Mouse (Mus musculus) neutrophil, adult 5-6 weeks (primary cell): Measurements from ENCODE around the gene Tuba1c. TPM values are rescaled to one million over a fixed set of nuclear protein-coding genes. Genes with fewer than 3 reads are reported as not detected.
A peak's percentile ranks its signal among the peaks of the same experiment; 100 is the strongest.

Source experiments
- ATAC-seq: fragments of 151-379, 151-347 bp; 2 replicates; pipeline ENCODE4 v1.8.0; 2017; ENCODE audit warnings: mild to moderate bottlenecking, moderate TSS enrichment; ENCODE audit not compliant: insufficient number of reproducible peaks, poor library complexity, low FRiP score, severe bottlenecking; ENCODE audit errors: extremely low read depth
- total RNA-seq: library from RNA; stranded (forward); fragments of 200-1000 nt; gene quantifications from 2 replicates; pipeline ENCODE4 v1.2.3, GENCODE M21; 2017

Tuba1c gene
- total RNA-seq, result 42.7 and 43.3 TPM in 2 replicates

DNA sequence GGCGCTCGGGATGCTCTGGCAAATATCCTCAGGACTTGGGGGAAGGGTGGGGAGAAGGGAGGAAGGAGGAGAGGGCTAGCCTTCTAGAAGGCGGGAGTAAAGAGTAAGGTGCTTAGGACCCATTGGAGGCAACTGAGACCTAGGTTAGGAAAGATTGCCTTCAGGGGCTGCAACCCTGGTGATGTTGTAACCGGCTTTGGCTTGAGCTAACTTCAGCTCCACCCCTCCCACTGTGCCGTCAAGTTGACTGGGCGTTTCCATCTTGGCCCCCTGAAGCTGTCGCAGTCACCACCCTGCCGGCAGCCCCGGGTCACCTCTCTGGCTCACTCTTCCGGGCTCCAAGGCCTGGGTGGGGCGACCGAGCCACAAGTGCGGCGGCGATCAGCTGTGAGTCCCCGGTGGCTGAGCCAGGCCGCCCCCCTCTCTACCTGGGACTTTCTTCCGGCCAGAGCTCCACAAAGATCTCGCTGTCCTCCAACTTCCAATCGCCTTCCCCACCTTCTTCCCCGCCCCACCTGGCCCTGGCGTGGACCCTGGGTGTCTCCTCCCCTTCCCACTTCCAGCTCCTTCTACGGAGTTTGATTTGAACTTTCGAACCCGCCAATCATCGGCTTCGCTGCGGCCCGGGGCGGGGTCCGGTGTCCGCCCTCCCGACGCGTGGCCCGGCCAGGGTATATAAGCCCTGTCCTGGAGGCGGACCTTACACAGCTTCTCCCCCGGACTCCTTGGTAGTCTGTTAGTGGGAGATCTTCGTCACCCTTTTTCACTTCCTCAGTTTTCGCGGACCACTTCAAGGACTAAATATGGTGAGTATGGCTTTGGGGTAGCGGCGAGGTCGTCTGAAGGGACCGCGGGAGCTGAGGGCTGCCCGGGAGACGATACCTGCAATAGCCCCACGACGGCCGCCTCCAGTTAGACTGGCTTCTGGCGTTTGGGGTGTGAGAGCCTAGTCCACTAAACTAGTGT lies at the start of gene Tuba1c:
Tuba1c (plus strand) TSS at position 273 of the 966 bp plus-strand sequence.
- ATAC-seq, result peak; percentile 70

GRCm38 (mm10) chr15:98980012-98980614 lies 49.6 kb upstream of the Tuba1c start:
- no peak for ATAC-seq

DNA sequence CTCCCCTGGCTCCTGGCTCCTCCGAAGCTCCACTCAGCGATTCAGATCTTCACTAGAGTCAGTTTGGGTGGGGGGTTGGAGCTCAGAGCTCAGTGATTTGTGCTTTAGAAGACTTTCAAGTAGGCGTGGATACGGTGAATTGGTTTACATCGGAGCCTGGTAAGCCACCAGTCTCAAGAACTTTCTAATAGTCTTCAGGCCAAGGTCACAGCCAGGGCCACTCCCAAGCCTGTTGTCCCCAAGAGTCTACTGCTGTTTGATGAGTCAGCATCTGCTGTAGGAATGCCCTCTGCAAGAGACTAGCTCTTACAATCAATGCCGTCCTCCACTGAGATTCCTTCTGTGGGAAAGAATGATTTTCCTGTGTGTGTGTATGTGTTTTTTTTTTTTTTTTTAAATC lies 47.6 kb upstream of the Tuba1c start:
- ATAC-seq, result no peak

- no peak for ATAC-seq
Observed at GRCm38 (mm10) chr15:98983431-98984081, 46.1 kb upstream of the Tuba1c start.

- no peak for ATAC-seq
Observed at GRCm38 (mm10) chr15:98984681-98985080, 45.0 kb upstream of the Tuba1c start.

DNA sequence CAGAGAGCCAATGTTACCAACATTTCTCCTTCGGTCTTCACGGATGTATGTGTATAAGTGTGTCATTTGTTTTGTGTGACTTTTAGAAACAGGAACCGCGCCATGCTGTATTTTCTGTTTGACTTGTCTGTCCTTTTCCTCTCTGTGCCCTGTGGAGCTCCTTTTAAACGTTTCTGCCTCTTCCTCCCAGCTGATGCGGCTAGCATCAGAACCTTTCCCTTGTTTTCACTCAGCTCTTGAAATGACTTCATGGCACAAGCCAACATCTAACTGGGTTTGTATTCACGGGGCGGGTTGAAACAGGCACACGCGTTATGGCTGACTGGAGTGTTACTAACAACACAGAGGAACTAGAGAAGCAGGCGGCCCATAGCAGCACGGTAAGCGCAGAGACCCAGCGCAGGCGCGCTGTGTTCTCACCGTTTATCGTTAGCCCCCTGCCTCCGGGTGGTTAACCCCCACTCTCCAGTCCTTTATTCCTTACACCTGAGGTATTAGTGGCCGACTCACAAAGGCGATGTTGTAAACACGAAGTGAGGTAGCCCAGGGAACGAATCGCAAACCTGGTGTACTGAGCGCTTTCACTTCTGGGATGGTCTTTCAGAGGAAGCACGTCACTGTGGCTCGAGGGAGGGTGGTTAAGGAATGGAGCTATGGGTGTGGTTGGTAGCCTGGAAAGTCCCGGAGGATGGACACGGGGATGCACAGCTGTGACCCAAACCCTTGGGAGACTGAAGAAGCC lies 44.3 kb upstream of the Tuba1c start:
- ATAC-seq, result peak; percentile 81

DNA sequence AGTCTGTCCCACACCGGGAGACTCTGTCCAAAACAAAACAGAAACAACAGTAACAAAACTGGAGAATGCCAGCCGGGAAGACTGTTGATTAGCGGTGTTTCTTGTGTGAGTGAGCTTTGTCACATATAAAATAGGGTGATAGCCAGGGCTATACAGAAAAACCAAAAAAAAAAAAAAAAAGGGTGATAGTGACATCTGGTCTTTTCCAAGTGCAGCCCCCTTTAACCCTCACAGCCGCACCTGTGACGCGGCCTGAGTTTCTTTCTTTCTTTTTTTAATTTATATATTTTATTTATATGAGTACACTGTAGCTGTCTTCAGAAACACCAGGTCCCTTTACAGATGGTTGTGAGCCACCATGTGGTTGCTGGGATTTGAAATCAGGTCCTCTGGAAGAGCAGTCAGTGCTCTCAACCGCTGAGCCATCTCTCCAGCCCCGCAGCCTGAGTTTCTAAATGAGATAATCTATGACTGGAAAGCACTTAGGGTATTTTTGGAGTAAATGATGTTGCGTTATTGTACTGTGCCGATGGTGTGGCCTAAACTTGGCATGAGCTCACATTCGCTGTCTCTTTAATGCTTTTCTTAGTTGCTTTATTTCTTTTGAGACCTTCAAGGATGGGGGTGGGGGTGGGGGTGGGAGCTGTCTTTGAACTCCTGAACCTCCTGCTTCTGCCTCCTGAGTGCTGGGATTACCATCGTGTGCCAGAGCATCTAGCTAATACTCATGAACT lies 43.5 kb upstream of the Tuba1c start:
- no peak for ATAC-seq

DNA sequence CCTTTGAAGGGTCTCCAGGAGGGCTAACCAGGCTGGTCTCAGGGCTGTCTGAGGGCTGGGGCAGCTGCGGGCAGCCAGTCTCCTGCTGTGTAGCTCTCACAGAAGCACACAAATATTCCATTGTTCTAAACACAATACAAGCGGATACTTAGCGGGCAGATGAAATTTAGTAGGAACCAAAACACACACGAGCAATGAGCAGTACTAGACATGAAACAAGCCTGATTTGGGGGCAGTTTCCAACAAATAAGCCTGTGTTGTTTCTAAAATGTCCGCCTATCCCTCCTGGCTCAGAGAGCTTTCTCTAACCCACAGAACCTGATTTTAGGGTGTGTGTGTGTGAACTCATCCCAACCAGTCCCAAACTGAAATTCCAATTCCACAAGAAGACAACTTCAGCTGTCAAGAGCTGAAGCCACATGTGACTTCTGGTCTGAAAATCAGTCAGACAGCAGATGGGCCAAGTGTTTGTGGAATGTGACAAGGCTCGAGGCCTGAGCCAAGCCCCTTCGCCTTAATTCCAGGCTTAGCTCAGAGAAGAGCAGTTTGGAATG lies 42.5 kb upstream of the Tuba1c start:
- ATAC-seq, result no peak

DNA sequence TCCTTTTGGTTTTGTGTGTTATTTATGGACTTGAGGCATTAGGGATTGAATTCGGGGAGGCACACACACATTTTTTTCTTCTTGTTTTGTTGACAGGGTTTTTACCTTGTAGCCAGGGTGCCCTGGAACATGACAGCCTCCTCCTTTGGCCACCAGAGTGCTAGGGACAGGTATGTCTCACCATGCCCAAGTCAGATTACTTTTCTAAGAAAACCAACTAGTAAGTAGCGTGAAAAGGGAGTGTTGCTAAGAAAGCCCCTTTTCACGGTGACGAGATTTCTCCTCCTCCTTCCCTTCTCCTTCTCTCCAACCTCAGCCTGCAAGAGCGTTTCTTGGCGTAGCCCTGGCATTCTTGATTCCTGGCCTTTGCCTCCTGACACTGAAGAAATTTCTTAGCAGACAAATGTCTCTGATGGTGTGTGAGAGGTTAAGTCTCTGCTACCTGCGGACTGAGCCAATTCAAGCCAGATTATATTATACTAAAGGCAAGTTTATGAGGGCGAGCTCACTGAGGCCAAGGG lies 42.0 kb upstream of the Tuba1c start:
- ATAC-seq, result no peak

DNA sequence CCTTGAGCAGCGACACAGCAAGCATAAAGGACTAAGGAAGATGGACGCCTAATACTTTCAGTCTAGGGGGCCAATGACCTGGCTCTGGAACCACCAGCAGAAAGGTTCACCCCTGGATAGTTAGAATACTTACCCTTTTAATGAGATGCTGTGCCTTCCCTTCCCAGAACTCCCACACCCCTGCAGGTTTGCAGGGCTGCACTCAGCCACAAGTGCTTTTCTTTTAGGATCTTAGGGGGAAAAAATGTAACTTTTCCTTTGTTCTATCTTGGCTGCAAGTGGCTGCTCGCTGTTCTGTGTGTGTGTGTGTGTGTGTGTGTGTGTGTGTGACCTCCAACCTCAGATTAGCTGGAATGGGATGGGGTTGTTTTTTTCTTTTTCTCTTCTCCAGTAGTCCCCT lies 40.9 kb upstream of the Tuba1c start:
- no peak for ATAC-seq

- no peak for ATAC-seq
Observed at GRCm38 (mm10) chr15:98989701-98990430, 39.8 kb upstream of the Tuba1c start.

DNA sequence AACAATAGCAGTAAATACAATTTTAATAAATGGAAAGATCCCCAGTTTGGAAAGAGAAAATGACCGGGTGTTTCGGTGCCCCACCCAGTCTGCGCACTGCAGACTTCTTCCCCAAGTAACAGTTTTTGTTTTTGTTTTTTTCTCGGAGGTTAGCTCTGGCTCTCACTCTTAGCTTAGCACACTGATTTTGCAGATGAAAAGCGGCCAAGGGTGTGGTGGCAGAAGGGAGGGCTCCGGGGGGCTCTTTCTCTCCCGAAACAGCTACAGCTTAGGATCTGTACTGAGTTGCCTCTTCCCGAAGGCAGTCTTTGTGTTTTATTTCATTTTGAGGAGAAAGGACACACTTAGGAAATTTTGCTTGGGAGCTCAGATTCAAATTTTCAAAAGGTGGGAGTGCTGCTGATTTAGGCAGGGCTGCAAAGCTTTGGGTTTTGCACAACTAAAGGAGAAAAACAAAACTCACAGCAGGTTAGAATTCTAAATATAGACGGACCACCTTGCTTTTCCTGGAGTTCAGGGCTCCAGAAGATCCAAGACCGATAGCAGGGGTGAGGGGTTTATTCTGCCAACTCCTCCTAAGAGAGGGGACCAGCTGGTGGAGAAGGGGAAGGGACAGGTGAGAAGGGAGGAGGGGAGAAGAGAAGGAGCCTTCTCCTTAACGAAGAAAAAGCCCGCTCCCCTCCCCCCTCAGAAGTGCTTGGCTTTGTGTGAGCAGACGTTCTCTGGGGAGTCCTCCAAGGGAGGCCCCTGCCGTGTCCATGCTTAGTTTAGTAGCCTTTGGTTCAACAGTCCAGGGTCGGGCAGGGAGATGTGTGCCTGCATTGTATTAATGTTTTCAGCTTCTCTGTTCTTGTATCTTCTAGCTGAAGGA lies 38.8 kb upstream of the Tuba1c start:
- no peak for ATAC-seq

- ATAC-seq, result no peak
Observed at GRCm38 (mm10) chr15:98991540-98992050, 38.1 kb upstream of the Tuba1c start.

GRCm38 (mm10) chr15:98992086-98992912 lies 37.4 kb upstream of the Tuba1c start:
- ATAC-seq, result peak; percentile 31; the same call in 1 of the 2 replicates

- peak; percentile 81 for ATAC-seq
Observed at GRCm38 (mm10) chr15:98993093-98993793, 36.4 kb upstream of the Tuba1c start.
